Mouse (Mus musculus): Measurements from ENCODE around the gene Dbr1.

Gene Dbr1

GRCm38 (mm10) chr9:99620196-99620595 lies 44.6 kb downstream of the Dbr1 start:
- no peak for DNase-seq (ENCODE audit: low read depth)

GRCm38 (mm10) chr9:99622034-99622433 lies 46.4 kb downstream of the Dbr1 start:
- no peak for DNase-seq (ENCODE audit: low read depth)

- DNase-seq (ENCODE audit: low read depth) = no peak
Measured at GRCm38 (mm10) chr9:99622966-99623365, 47.4 kb downstream of the Dbr1 start.

DNA sequence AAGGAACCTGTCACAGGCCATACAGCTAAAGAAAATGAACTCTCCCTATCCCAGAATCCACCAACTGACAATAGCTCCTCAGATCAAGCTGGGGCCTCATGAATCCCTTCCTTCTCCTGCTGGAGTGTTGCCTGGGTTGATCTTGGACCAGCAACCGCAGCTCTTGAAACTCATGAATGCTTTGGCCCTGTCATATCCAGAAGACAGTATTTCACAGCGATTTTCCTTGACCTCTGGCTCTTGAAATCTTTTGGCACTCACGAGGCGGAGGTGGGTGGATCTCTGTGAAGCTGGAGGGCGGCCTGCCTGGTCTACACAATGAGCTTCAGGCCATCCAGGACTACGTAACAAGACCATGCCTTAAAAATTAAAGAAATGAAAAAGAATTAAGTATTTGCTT lies 48.5 kb downstream of the Dbr1 start:
- no peak for DNase-seq (ENCODE audit: low read depth)

DNA sequence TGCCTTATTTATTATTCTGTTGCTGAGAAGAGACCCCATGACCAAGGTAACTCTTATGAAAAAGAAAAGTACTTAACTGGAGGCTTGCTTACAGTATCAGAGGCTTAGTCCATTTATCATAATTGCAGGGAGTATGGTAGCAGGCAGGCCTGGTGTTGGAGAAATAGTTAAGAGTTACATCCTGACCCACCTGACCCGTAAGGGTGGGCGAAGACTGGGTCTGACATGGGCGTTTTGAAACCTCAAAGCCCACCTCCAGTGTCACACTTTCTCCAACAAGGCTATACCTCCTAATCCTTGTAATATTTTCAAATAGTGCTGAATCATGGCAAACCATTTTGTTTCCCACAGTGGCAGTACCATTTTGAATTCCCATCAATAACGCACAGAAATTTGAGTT lies 53.0 kb downstream of the Dbr1 start:
- no peak for DNase-seq (ENCODE audit: low read depth)

DNA sequence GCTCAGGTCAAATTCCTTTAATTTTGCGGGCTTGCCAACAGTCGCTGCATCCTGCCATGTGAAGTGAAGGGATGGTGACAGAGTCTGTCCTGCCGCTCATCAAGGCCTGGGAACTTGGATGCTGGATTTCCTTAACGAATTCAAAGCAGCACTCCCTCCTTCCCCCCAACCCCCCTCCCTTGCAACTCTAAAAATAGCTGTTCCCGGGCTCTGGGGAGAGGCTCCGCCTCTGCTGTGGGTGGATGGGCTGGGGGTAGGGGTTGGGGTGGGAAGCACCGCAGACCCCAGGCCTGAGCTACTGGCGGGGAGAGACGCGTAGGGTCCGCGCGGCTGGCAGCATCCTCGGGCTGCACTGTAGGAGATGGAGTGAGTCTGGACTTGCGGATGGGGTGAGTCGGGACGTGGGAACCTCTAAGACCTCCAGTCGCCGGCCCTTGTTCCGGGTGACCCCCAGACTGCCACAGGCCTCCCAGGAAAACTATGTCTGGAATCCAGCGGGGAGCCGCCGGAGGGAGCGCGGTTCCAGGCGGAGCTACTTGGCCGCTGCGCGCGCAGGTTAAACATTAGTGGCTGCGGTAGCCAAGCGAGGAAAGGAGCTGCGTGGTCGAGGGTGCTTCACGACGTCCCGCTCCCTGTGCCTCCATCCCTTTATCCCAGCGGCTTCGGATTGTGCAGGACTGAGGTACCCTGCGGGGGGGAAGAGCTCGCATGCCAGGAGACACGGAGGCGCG lies 53.8 kb downstream of the Dbr1 start, which contains the start of gene Dzip1l:
Gene Dzip1l, plus strand, starts transcription at position 216 of the 731 bp plus-strand sequence.
- no peak for DNase-seq (ENCODE audit: low read depth)

DNA sequence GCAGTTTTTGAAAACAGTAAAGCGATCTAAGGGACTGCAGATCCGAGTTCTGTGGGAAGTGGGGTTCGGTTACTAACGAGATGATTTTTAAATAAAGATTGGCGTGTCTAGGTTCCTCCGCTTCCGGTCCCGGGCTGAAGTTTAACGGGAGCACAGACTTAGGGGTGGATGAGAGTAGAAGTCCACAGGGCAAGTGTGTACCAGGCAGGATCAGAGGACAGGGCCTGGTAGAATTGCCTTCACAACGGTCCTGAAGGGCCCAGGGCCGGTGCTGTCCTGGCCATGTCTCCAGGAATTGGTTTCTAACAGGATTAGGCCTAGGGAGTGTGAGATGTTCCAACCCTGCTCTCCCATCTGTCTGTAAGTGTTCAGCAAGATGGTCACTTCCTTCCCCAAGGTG lies 54.5 kb downstream of the Dbr1 start:
- DNase-seq (ENCODE audit: low read depth) = no peak

DNA sequence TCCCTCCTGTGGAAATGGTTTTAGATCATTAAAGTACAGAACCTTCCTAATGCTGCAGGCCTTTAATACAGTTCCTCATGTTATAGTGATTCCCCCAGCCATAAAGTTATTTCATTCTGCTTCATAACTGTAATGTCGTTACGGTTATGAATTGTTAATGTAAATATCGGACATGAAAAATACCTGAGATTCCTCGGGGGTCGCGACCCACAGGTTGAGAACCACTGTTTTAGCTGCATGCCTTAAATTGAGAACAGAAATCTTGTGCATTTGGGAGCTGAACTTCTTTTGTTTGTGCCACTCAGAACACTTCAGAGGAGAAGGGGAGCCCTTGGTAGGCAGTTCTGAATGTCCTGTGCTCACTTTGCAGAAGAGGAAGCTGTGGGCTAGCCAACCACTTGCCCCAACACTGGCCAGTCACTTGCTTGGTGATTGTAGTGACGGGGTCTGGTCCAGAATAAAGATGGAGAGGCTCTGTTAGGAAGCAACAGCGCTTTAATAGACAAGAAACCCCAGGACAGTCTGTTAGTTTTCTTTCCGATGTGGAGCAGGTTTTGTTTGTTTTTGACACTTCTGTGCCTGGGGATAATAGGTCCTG lies 55.0 kb downstream of the Dbr1 start:
- no peak for DNase-seq (ENCODE audit: low read depth)

DNA sequence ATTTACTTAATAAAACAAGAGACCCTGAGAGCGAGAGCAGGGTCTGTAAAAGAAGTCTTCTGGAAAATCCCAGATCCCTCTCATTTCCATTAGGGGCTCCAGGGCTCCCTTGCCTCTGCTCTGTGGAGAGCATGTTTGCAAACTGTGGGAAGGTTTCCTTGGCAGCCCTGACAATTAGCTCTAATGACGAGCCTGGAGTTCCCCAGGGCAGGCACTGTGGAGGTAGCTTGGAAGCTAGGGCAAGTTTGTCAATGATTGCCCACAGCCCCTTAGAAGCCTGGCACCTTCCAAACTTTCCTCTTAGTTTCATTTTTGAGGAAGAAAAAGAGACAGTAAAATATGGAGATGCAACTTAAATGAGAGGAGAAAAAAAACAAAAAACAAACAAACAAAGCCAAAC lies 56.2 kb downstream of the Dbr1 start:
- DNase-seq (ENCODE audit: low read depth) = no peak

- no peak for DNase-seq (ENCODE audit: low read depth)
Measured at GRCm38 (mm10) chr9:99632264-99632663, 56.7 kb downstream of the Dbr1 start.

Measured in induced T-regulatory cell, adult 2 months (primary cell).